Mouse (Mus musculus) midbrain, postnatal 0 days (tissue): ENCODE data around the gene Sorcs2. TPM values are rescaled to one million over a fixed set of nuclear protein-coding genes. Genes with fewer than 3 reads are reported as not detected.

Experiments
- ATAC-seq: fragments of 200-750 bp; cut with Nextera tagmentation; 2 replicates; pipeline ENCODE4 v1.8.0; 2017; ENCODE audit warnings: moderate number of reproducible peaks, mild to moderate bottlenecking, moderate TSS enrichment, moderate library complexity; ENCODE audit not compliant: low FRiP score
- DNase-seq: peaks from one replicate; pipeline ENCODE4 v3.0.0-alpha.2; 2015; ENCODE audit warnings: low spot score
- H3K27ac ChIP-seq: fragments of 300-500 bp; sonication (generic); 2 replicates; pipeline ENCODE4 v1.5.1; 2014; ENCODE audit warnings: low read depth, mild to moderate bottlenecking, low read length, mixed read lengths
- H3K27me3 ChIP-seq: fragments of 300-500 bp; sonication (generic); 2 replicates; pipeline ENCODE4 v1.6.1; 2014; ENCODE audit warnings: low read length, control low read depth, mixed read lengths; ENCODE audit not compliant: insufficient read depth
- H3K36me3 ChIP-seq: fragments of 300-500 bp; sonication (generic); 2 replicates; pipeline ENCODE4 v1.6.1; 2014; ENCODE audit warnings: low read length, control low read depth, mixed read lengths; ENCODE audit not compliant: insufficient read depth
- H3K4me1 ChIP-seq: fragments of 300-500 bp; sonication (generic); 2 replicates; pipeline ENCODE4 v1.6.1; 2014; ENCODE audit warnings: mild to moderate bottlenecking, control low read depth, antibody characterized with exemption, low read length, mixed read lengths; ENCODE audit not compliant: insufficient read depth
- H3K4me2 ChIP-seq: fragments of 300-500 bp; sonication (generic); 2 replicates; pipeline ENCODE4 v1.6.1; 2014; ENCODE audit warnings: low read depth, mild to moderate bottlenecking, low read length, mixed read lengths; ENCODE audit not compliant: poor library complexity, severe bottlenecking
- H3K4me3 ChIP-seq: fragments of 300-500 bp; sonication (generic); 2 replicates; pipeline ENCODE4 v1.5.1; 2014; ENCODE audit warnings: low read depth, mild to moderate bottlenecking, low read length, moderate library complexity
- H3K9ac ChIP-seq: fragments of 300-500 bp; sonication (generic); replicated peaks from 2 replicates; pipeline ENCODE4 v1.6.1; 2014; ENCODE audit warnings: mild to moderate bottlenecking, low read length, moderate library complexity, mixed read lengths; ENCODE audit not compliant: poor library complexity, severe bottlenecking
- H3K9me3 ChIP-seq: fragments of 300-500 bp; sonication (generic); 2 replicates; pipeline ENCODE4 v1.6.1; 2016; ENCODE audit warnings: low read length, control low read depth
- CTCF ChIP-seq: IDR thresholded peaks from 2 replicates; pipeline ENCODE4 v1.5.1; 2016; ENCODE audit warnings: antibody characterized with exemption, mild to moderate bottlenecking
- WGBS: fragments of 180-500 bp; shearing (Covaris S2); extraction: QIAGEN DNeasy Blood & Tissue Kit; methylation state at CpG from one replicate; pipeline ENCODE4 v1.1.7; 2014; 5-methylcytosine and 5-hydroxymethylcytosine counted together
- polyA plus RNA-seq: library from polyadenylated mRNA; unstranded; fragments of >200 nt; fragmentation: Nextera tagmentation; extraction: Ambion mirVana; gene quantifications from 2 replicates; pipeline ENCODE4 v1.2.1, GENCODE M21; 2015
- total RNA-seq: library from RNA; depleted of rRNA; stranded (reverse); fragments of >200 nt; gene quantifications from 2 replicates; pipeline ENCODE4 v1.2.3, GENCODE M21; 2014

Gene Sorcs2
- total and polyA plus RNA-seq, 2 experiments from 2014 or later = 16.1 to 49.2 TPM

DNA sequence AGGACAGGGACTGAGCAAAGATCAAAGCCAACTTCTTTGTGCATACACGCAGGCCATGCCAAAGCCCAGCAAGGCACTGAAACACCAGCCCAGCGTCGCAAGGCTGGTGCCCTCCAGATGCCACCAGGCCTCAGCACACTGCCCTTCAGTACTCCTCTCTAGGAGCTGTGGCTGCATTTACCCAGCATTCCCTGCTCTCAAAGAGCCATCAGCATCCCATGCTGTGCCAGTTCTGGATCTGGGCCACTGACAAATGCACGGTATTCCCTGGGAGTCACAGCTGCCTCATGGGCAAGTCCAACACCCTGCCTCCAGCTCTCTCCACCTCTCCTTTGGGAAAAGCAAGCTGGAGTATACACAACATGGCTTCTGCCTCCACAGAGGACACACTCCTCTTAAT lies 177.8 kb downstream of the Sorcs2 start:
- no peak overlapping the region for H3K4me3 ChIP-seq
- WGBS = 70% methylated on average over 4 of the region's 4 CpGs
- no peaks in the 10 kb centered on the region for H3K9me3 ChIP-seq
- peak overlapping the region; percentile 12; the same call in 1 of the 2 replicates for H3K27ac ChIP-seq
- no peak overlapping the region for H3K4me2 ChIP-seq
- ATAC-seq (no peak; the same call in 1 of the 2 replicates), DNase-seq (peak; percentile 39)
- TF ChIP-seq CTCF = no peak
- no peaks in the 10 kb centered on the region for H3K36me3 ChIP-seq
- H3K9ac ChIP-seq = no peak overlapping the region
- H3K27me3 ChIP-seq = no peaks in the 10 kb centered on the region
- no peaks in the 10 kb centered on the region for H3K4me1 ChIP-seq

DNA sequence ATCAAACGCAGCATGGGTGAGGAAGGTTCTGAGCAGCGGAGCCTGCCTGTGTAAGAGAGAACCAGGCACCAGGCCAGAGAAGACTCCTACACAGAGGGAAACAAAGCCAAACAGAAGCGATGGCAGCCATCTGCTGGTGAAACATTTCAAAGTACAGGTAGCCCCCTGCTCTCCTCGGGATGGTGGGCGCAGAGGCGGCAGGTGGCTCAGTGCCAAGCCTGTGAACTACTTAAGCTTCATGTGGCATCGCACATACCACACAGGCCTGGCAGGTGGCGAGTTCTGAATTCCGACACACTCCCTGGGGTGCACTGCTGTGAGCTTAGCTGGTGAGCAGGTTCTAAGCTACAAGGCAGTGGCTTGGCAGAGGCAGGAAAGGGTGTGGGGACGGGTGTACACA lies 184.6 kb downstream of the Sorcs2 start:
- peak; percentile 35; the same call in 1 of the 2 replicates for TF ChIP-seq CTCF
- Histone ChIP-seq H3K4me1 (no peaks in the 10 kb centered on the region), H3K4me3 (no peak overlapping the region), H3K36me3 (no peaks in the 10 kb centered on the region), H3K9me3 (no peaks in the 10 kb centered on the region), H3K27ac (no peak overlapping the region), H3K4me2 (no peak overlapping the region), H3K9ac (no peak overlapping the region), H3K27me3 (no peaks in the 10 kb centered on the region)
- ATAC-seq = 0 out of 2 replicates have a peak, but pooled peaks have one; percentile 21
- WGBS = 70% methylated on average over 10 of the region's 10 CpGs
- peak; percentile 71 for DNase-seq

DNA sequence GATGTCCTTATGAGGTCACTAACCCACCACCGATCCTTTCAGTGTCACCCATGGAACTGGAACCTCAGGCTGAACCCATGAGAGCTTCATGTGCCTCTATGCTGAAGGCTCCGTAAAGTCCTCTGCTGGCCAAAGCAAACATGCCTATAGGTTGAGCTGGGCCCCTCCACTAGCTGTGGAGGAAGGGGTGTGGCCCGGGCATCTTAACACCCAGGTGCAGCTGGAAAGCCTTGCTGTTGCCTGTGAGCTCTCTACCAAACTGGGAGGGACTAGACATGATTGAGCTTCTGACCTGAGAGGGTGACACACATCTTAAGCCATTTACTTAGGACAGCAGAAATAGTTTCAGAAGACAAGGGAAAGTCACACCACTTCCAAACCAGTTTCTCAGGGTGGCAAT lies 189.1 kb downstream of the Sorcs2 start:
- DNase-seq (no peak), ATAC-seq (no peak)

DNA sequence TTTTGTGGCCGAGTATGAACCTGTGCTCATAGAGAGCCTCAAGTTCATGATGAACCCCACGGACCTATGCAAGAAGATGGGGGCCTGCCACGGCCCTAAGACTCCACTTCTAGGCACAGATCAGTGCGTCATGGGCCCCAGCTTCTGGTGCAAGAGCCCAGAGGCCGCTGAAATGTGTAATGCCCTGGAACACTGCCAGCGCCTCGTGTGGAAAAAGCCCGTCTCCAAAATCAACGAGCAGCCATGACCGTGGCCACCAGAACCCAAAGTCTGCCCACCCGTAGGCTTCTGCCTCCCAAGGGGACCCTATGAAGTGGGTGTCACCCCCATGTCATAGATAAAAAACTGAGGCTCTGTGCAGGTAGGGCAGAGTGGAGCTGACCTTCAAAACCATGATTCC lies 192.5 kb downstream of the Sorcs2 start:
- ATAC-seq (no peak), DNase-seq (no peak)
- Histone ChIP-seq H3K4me1 (no peaks in the 10 kb centered on the region), H3K4me2 (no peak overlapping the region), H3K4me3 (no peak overlapping the region), H3K9me3 (no peaks in the 10 kb centered on the region), H3K9ac (no peak overlapping the region), H3K27ac (no peak overlapping the region), H3K36me3 (no peaks in the 10 kb centered on the region), H3K27me3 (no peaks in the 10 kb centered on the region)
- WGBS = 78% methylated on average over 11 of the region's 11 CpGs
- TF ChIP-seq CTCF = no peak

More for the DNA sequence above, 189.1 kb downstream of the Sorcs2 start:
- H3K4me1 ChIP-seq = no peaks in the 10 kb centered on the region
- no peak for TF ChIP-seq CTCF
- H3K9me3 ChIP-seq = no peaks in the 10 kb centered on the region
- H3K27me3 ChIP-seq = no peaks in the 10 kb centered on the region
- no peak overlapping the region for H3K4me3 ChIP-seq
- H3K4me2 ChIP-seq = no peak overlapping the region
- no peaks in the 10 kb centered on the region for H3K36me3 ChIP-seq
- WGBS = 83% methylated on average over 3 of the region's 3 CpGs
- no peak overlapping the region for H3K27ac ChIP-seq
- no peak overlapping the region for H3K9ac ChIP-seq

DNA sequence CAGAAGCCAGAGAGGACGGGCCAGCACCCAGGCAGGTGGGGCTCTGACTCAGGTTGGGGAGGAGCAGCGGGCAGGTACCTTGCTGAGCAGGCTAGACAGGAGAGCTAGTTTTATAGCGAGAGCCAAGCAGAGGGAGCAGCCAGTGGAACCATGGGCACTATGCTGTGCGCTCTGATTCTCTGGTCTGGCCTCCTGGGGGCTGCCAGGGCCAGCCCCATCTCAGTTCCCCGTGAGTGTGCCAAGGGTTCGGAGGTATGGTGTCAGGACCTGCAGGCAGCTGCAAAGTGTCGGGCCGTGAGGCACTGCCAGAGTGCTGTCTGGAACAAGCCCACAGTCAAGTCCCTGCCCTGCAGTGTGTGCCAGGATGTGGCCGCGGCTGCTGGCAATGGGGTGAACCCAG lies 194.0 kb downstream of the Sorcs2 start, which contains the start of gene Psapl1:
Gene Psapl1, plus strand, starts transcription at position 106 of the 400 bp plus-strand sequence.
- Histone ChIP-seq H3K4me1 (no peaks in the 10 kb centered on the region), H3K36me3 (no peaks in the 10 kb centered on the region), H3K4me2 (no peak within 1 kb of the TSS), H3K9ac (0 out of 2 replicates have a peak within 1 kb of the TSS, but pooled peaks have one; percentile 14), H3K27ac (no peak within 1 kb of the TSS), H3K27me3 (no peaks in the 10 kb centered on the region), H3K4me3 (no peak within 1 kb of the TSS), H3K9me3 (no peaks in the 10 kb centered on the region)
- 82% methylated on average over 10 of the region's 10 CpGs for WGBS
- TF ChIP-seq CTCF = no peak
- ATAC-seq (peak; percentile 45; the same call in 1 of the 2 replicates), DNase-seq (no peak)

DNA sequence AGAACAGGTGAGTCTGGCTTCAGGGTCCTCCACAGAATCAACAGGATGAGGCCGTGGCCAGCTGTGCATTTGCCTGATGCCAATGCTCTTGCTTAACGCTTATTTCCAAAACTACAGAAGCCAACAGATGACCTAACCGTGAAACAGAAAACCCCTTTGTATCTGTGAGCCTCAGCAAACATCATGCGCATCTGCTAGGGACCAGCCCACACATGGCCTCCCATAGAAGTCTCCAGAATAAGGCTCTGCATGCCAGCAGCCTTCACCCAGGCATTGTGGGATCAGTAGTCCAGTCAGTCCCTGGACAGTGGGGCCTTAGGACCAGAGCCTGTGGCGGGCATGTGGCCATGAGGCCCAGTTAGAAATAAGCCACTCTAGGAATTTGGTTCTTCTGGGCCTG lies 194.5 kb downstream of the Sorcs2 start:
- DNase-seq (no peak), ATAC-seq (peak; percentile 59; the same call in 1 of the 2 replicates)
- 87% methylated on average over 5 of the region's 5 CpGs for WGBS
- no peak overlapping the region for H3K4me3 ChIP-seq
- TF ChIP-seq CTCF = no peak
- no peak overlapping the region for H3K4me2 ChIP-seq
- 0 out of 2 replicates have a peak overlapping the region, but pooled peaks have one; percentile 14 for H3K9ac ChIP-seq
- H3K9me3 ChIP-seq = no peaks in the 10 kb centered on the region
- no peak overlapping the region for H3K27ac ChIP-seq
- no peaks in the 10 kb centered on the region for H3K27me3 ChIP-seq
- no peaks in the 10 kb centered on the region for H3K36me3 ChIP-seq
- no peaks in the 10 kb centered on the region for H3K4me1 ChIP-seq
